Mouse (Mus musculus) kidney, adult 2 months (tissue): ENCODE results near the gene Arvcf.

Experiments used
- CTCF ChIP-seq: fragments of 200-500 bp; conservative IDR thresholded peaks from 2 replicates; pipeline ENCODE4 v1.5.1; 2011; ENCODE audit warnings: low read depth, mild to moderate bottlenecking, control low read depth, low read length, moderate library complexity, mixed read lengths; ENCODE audit not compliant: insufficient read depth, insufficient read length
- POLR2A ChIP-seq: fragments of 200-500 bp; IDR thresholded peaks from one replicate; pipeline ENCODE4 v1.6.1; 2011; ENCODE audit warnings: low read depth, low read length, control low read depth

DNA sequence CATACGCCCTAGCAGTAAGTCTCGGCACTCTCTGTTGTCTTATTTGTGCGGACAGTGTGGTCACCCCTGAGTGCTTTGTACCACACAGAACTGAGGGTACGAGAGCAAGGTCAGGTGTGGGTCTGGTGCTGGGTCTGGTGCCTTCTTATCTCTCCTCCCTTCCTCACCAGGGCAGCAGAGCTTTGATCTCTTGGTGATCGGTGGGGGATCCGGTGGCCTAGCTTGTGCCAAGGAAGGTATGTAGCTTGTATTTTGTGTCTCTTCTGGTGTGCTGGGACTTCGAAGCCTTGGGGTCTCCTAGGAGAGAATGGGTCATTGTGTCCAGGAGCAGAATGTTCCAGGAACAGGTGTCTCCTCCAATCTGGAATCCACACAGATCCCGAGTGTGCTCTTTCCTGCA, 81.7 kb downstream of the Arvcf start:
- no peak for TF ChIP-seq POLR2A
- no peak for TF ChIP-seq CTCF
